Mouse (Mus musculus): ENCODE data around the gene Cwf19l1.

DNA sequence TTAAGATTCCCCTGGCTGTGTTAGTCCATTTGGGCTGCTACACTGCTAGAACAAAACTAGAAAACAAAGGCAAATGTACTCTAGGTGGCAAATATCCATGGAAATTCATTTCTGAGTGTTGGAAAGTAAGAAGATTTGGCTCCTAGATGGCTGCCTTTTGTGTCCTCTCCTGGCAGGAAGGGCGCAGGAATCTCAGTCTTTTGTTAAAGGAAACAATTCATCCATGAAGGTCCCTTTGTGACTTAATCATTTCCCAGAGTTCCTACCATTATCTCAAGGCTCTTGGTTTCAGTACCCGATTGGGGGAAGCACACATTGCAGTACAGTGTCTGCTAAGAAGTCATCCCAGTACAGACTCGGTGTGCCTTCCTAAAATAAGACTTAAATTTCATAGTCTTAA is 49.4 kb downstream of the Cwf19l1 start:
- TF ChIP-seq CTCF (IDR thresholded peaks at IDR 0.05; ENCODE audit: borderline replicate concordance, insufficient read depth, low read depth, low read length) (no peak), POLR2A (IDR thresholded peaks at IDR 0.05; ENCODE audit: borderline replicate concordance, insufficient read depth, low read length) (no peak)

Measured in cerebellum, adult 2 months (tissue).